Mouse (Mus musculus) midbrain, embryonic 14.5 days (tissue): ENCODE data around the gene Trafd1. TPM values are rescaled to one million over a fixed set of nuclear protein-coding genes. Genes with fewer than 3 reads are reported as not detected.

Experiments
- ATAC-seq: fragments of 200-750 bp; cut with Nextera tagmentation; 2 replicates; pipeline ENCODE4 v1.8.0; 2017; ENCODE audit warnings: moderate number of reproducible peaks, moderate library complexity; ENCODE audit not compliant: low FRiP score, low TSS enrichment
- DNase-seq: peaks from one replicate; pipeline ENCODE4 v3.0.0-alpha.2; 2015
- H3K27ac ChIP-seq: fragments of 300-500 bp; sonication (generic); replicated peaks from 2 replicates; pipeline ENCODE4 v1.5.1; 2014; ENCODE audit warnings: mild to moderate bottlenecking, low read depth, low read length, moderate library complexity
- H3K27me3 ChIP-seq: fragments of 300-500 bp; sonication (generic); 2 replicates; pipeline ENCODE4 v1.6.1; 2014; ENCODE audit warnings: low read length, control low read depth, mixed read lengths; ENCODE audit not compliant: control insufficient read depth, insufficient read depth
- H3K36me3 ChIP-seq: fragments of 300-500 bp; sonication (generic); 2 replicates; pipeline ENCODE4 v1.6.1; 2014; ENCODE audit warnings: low read length, control low read depth; ENCODE audit not compliant: control insufficient read depth, insufficient read depth
- H3K4me1 ChIP-seq: fragments of 300-500 bp; sonication (generic); 2 replicates; pipeline ENCODE4 v1.6.1; 2014; ENCODE audit warnings: mild to moderate bottlenecking, antibody characterized with exemption, low read length, control low read depth; ENCODE audit not compliant: control insufficient read depth, insufficient read depth
- H3K4me2 ChIP-seq: fragments of 300-500 bp; sonication (generic); 2 replicates; pipeline ENCODE4 v1.6.1; 2014; ENCODE audit warnings: mild to moderate bottlenecking, low read length, moderate library complexity
- H3K4me3 ChIP-seq: fragments of 300-500 bp; sonication (generic); replicated peaks from 2 replicates; pipeline ENCODE4 v1.5.1; 2014; ENCODE audit warnings: low read depth, low read length
- H3K9ac ChIP-seq: fragments of 300-500 bp; sonication (generic); replicated peaks from 2 replicates; pipeline ENCODE4 v1.6.1; 2014; ENCODE audit warnings: mild to moderate bottlenecking, low read length, moderate library complexity
- H3K9me3 ChIP-seq: fragments of 300-500 bp; sonication (generic); 2 replicates; pipeline ENCODE4 v1.6.1; 2016; ENCODE audit warnings: low read length, control low read depth, mixed read lengths; ENCODE audit not compliant: control insufficient read depth
- WGBS: fragments of 180-500 bp; shearing (Covaris S2); extraction: QIAGEN DNeasy Blood & Tissue Kit; methylation state at CpG from one replicate; pipeline ENCODE4 v1.1.7; 2014; 5-methylcytosine and 5-hydroxymethylcytosine counted together
- polyA plus RNA-seq: library from polyadenylated mRNA; unstranded; fragments of >200 nt; fragmentation: Nextera tagmentation; extraction: Ambion mirVana; gene quantifications from 2 replicates; pipeline ENCODE4 v1.2.1, GENCODE M21; 2014

Gene Trafd1
- polyA plus RNA-seq, result 137 and 146 TPM in 2 replicates

- ATAC-seq (peak; percentile 95), DNase-seq (peak; percentile 97)
- no peaks in the 10 kb centered on the region for H3K9me3 ChIP-seq
- H3K9ac ChIP-seq, result peak within 1 kb of the TSS; percentile 67
- H3K27me3 ChIP-seq, result no peaks in the 10 kb centered on the region
- WGBS, result 0% methylated on average over 45 of the region's 45 CpGs
- peak within 1 kb of the TSS; percentile 66 for H3K4me2 ChIP-seq
- H3K36me3 ChIP-seq, result peaks cover 13% of the 10 kb centered on the region
- H3K4me1 ChIP-seq, result peaks cover 15% of the 10 kb centered on the region
- peak within 1 kb of the TSS; percentile 86 for H3K27ac ChIP-seq
- H3K4me3 ChIP-seq, result peak within 1 kb of the TSS; percentile 65
Measured at GRCm38 (mm10) chr5:121385461-121386119, at the start of gene Trafd1. TSS of gene Trafd1 (minus strand) at chr5:121385632.

- ATAC-seq, result no peak
- 75% methylated on average over 3 of the region's 3 CpGs for WGBS
- Histone ChIP-seq H3K4me3 (no peak overlapping the region), H3K4me1 (no peaks in the 10 kb centered on the region), H3K4me2 (no peak overlapping the region), H3K9ac (no peak overlapping the region), H3K27ac (no peak overlapping the region), H3K36me3 (peaks cover 99% of the 10 kb centered on the region), H3K9me3 (no peaks in the 10 kb centered on the region), H3K27me3 (no peaks in the 10 kb centered on the region)
- DNase-seq, result no peak
Measured at GRCm38 (mm10) chr5:121428954-121429353, 43.5 kb upstream of the Trafd1 start.

GRCm38 (mm10) chr5:121423297-121423696 is 37.9 kb upstream of the Trafd1 start:
- Histone ChIP-seq H3K36me3 (peaks cover 93% of the 10 kb centered on the region), H3K27me3 (no peaks in the 10 kb centered on the region), H3K4me2 (no peak overlapping the region), H3K4me1 (no peaks in the 10 kb centered on the region), H3K4me3 (no peak overlapping the region), H3K9me3 (no peaks in the 10 kb centered on the region), H3K9ac (no peak overlapping the region), H3K27ac (no peak overlapping the region)
- no peak for ATAC-seq
- WGBS, result 95% methylated on average over 10 of the region's 10 CpGs
- no peak for DNase-seq

GRCm38 (mm10) chr5:121422787-121423186 is 37.4 kb upstream of the Trafd1 start:
- DNase-seq (no peak), ATAC-seq (no peak)
- Histone ChIP-seq H3K4me3 (no peak overlapping the region), H3K27ac (no peak overlapping the region), H3K9me3 (no peaks in the 10 kb centered on the region), H3K9ac (no peak overlapping the region), H3K4me1 (no peaks in the 10 kb centered on the region), H3K4me2 (no peak overlapping the region), H3K27me3 (no peaks in the 10 kb centered on the region), H3K36me3 (peaks cover 93% of the 10 kb centered on the region)
- 94% methylated on average over 6 of the region's 6 CpGs for WGBS

- Histone ChIP-seq H3K27me3 (no peaks in the 10 kb centered on the region), H3K9ac (no peak overlapping the region), H3K36me3 (peaks cover 93% of the 10 kb centered on the region), H3K27ac (no peak overlapping the region), H3K4me2 (no peak overlapping the region), H3K4me1 (no peaks in the 10 kb centered on the region), H3K4me3 (no peak overlapping the region), H3K9me3 (no peaks in the 10 kb centered on the region)
- DNase-seq (no peak), ATAC-seq (no peak)
- WGBS, result 93% methylated on average over 9 of the region's 9 CpGs
Measured at GRCm38 (mm10) chr5:121420721-121421120, 35.3 kb upstream of the Trafd1 start.

- ATAC-seq, result no peak
- no peaks in the 10 kb centered on the region for H3K9me3 ChIP-seq
- H3K27me3 ChIP-seq, result no peaks in the 10 kb centered on the region
- no peak overlapping the region for H3K9ac ChIP-seq
- H3K4me1 ChIP-seq, result no peaks in the 10 kb centered on the region
- peaks cover 79% of the 10 kb centered on the region for H3K36me3 ChIP-seq
- no peak overlapping the region for H3K27ac ChIP-seq
- DNase-seq, result no peak
- H3K4me3 ChIP-seq, result no peak overlapping the region
- H3K4me2 ChIP-seq, result no peak overlapping the region
- 96% methylated on average over 4 of the region's 4 CpGs for WGBS
Measured at GRCm38 (mm10) chr5:121410975-121411374, 25.5 kb upstream of the Trafd1 start.

- no peak overlapping the region for H3K27ac ChIP-seq
- no peaks in the 10 kb centered on the region for H3K27me3 ChIP-seq
- no peaks in the 10 kb centered on the region for H3K9me3 ChIP-seq
- H3K4me2 ChIP-seq, result no peak overlapping the region
- no peak overlapping the region for H3K9ac ChIP-seq
- WGBS, result 95% methylated on average over 8 of the region's 8 CpGs
- H3K4me3 ChIP-seq, result no peak overlapping the region
- DNase-seq (no peak), ATAC-seq (no peak)
- no peaks in the 10 kb centered on the region for H3K4me1 ChIP-seq
- peaks cover 54% of the 10 kb centered on the region for H3K36me3 ChIP-seq
Measured at GRCm38 (mm10) chr5:121407856-121408255, 22.4 kb upstream of the Trafd1 start.

GRCm38 (mm10) chr5:121400849-121401248 is 15.4 kb upstream of the Trafd1 start:
- peaks cover 8% of the 10 kb centered on the region for H3K4me1 ChIP-seq
- no peaks in the 10 kb centered on the region for H3K27me3 ChIP-seq
- H3K36me3 ChIP-seq, result peaks cover 12% of the 10 kb centered on the region; the same call in 1 of the 2 replicates
- DNase-seq (no peak), ATAC-seq (no peak)
- H3K9me3 ChIP-seq, result no peaks in the 10 kb centered on the region
- H3K27ac ChIP-seq, result no peak overlapping the region
- H3K4me3 ChIP-seq, result no peak overlapping the region
- H3K4me2 ChIP-seq, result no peak overlapping the region
- 87% methylated on average over 5 of the region's 5 CpGs for WGBS
- no peak overlapping the region for H3K9ac ChIP-seq

- peaks cover 8% of the 10 kb centered on the region for H3K4me1 ChIP-seq
- H3K9ac ChIP-seq, result no peak overlapping the region
- H3K4me3 ChIP-seq, result no peak overlapping the region
- peaks cover 12% of the 10 kb centered on the region; the same call in 1 of the 2 replicates for H3K36me3 ChIP-seq
- DNase-seq (no peak), ATAC-seq (no peak)
- WGBS, result 82% methylated on average over 5 of the region's 5 CpGs
- H3K9me3 ChIP-seq, result no peaks in the 10 kb centered on the region
- no peak overlapping the region for H3K27ac ChIP-seq
- H3K27me3 ChIP-seq, result no peaks in the 10 kb centered on the region
- H3K4me2 ChIP-seq, result no peak overlapping the region
Measured at GRCm38 (mm10) chr5:121400064-121400463, 14.6 kb upstream of the Trafd1 start.
